Mouse (Mus musculus): Measurements from ENCODE around the gene Ascc1.
"Not testable (repeated sequence)": the region's sequence is repeated elsewhere in the genome, so short reads cannot be mapped to it uniquely, and the experiment has no call there.

Gene Ascc1

DNA sequence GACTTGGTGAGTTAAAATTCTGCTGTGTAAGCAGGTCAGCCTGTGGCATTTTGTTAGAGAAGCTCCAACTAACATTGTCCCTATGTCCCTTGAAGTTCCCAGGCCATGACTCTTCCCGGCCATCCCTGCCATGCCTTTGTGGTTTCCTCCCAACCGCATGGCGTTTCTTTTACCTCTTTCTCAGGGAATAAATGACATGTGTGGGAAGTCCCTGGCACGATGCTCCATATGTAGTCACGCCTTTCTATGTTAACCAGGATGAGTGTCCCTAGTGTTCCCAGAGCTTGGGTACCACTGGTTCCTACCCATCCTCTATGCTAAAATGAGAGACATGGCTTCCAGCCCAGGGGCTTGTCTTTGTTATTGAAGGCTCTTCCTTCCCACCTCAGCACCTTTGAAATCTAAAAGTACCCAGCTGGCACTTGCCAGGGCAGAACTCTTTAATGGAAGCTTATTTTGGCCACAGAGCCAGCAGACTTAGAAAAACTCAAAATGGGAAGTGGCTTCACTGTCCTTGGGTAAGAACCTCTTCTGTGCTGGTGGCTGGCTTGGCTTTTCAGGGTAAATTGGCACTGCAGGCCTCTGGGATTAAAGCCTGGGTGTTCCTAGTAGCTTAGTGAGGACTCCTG lies 24.8 kb upstream of the Ascc1 start:
- DNase-seq (ENCODE audit: low read depth), result no peak

GRCm38 (mm10) chr10:59978401-59978800 lies 24.2 kb upstream of the Ascc1 start:
- no peak for DNase-seq (ENCODE audit: low read depth)

DNA sequence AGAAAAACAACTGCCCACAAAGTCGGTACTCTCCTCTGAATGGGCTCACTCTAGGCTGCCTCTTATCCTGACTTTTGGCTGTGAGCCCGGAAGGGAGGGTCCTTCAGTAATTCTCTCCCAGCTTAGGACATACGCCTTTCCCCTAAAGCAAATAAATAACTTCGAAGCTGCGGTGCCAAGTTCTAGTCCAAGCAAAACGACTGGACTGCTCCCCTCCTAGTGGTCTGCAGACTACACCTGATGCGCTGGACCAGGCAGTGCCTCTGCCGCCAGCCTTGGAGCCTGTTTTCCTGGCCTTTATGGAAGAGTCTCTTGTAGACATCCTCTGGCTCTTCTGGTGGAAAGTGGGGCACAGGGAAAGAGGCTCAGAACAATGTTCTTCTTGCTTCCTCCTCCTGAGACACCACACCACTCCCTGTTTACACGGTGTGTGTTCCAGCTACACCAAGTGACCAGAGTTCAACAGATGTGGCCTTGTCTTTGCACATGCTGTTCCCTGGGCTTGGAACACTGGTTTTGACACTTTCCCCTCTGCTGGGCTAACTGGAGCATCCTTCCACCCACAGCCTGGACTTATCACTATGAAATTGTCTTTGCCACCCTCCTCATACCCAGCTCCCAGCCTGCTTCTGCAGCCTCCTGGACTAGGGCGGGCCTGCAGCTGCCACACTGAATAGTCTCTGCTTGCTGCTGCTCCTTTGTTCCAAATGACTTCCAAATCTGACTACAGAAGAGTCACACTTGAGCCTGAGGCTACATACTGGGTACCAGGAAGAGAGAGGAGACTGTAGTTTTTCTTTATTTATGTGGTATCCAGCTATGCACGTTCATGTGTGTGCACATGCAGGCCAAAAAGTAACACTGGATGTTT lies 23.5 kb upstream of the Ascc1 start:
- DNase-seq (ENCODE audit: low read depth), result no peak

DNA sequence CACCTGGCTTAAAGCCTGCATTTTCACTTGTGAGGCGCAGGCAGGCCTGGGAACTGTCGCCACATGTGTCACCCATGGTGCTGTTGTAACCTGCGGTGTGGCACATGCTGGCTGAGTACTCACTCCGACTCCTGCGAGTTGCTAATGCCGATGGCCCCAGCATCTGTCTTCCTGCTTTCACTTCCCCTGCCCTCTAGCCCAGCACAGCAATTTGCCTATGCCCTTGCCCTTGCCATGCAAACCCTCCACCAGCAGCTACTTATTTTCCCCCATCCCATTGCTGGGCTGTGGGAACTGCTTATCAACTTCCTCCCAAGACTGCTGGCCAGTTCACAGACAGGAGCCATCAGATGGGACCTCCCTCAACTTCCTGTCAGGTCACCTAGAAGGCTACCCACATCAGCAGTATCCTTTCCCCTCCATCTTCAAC lies 21.8 kb upstream of the Ascc1 start:
- peak; percentile 48 for DNase-seq (ENCODE audit: low read depth)

DNA sequence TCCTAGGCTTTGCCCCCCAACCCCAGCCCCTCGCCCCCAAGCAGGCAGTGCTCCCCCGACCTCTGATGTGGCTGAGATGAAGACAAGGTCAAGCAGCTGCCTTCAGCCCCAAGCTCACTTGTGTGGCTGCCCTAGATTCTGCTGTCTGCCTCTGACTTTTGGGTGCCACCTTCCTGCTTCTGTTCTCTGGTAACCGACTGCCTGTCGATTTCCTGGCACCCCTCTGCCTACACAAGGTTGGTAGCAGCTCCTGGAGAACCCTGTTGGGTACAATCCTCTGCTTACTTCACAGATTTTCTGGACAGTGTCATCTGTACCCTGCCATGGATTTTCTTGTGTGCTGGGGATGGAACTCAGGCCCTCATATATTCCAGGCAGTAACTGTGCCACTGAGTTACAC lies 21.3 kb upstream of the Ascc1 start:
- DNase-seq (ENCODE audit: low read depth), result no peak

- DNase-seq (ENCODE audit: low read depth), result no peak
Observed at GRCm38 (mm10) chr10:59981792-59982191, 20.8 kb upstream of the Ascc1 start.

GRCm38 (mm10) chr10:59982379-59982873 lies 20.2 kb upstream of the Ascc1 start:
- no peak for DNase-seq (ENCODE audit: low read depth)

DNA sequence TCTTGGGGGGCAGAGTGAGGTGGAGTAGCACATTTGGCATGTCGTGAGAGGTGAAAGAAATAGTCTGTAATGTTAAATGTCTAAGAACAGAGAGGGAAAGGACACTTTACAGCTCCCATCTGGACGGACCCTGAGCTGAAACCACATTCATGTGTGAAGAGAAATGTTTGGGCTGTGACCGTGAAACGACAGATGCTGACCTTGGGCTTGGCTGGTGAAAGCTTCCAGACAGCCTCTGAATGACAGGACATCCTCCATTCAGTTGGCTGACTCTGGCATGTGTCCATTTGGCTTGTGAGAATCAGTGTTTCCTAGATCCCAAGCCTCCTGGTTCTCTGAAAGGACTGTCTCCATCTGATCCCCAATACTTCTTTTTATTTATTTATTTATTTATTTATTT lies 14.6 kb upstream of the Ascc1 start:
- DNase-seq (ENCODE audit: low read depth), result no peak

- DNase-seq (ENCODE audit: low read depth), result no peak
Observed at GRCm38 (mm10) chr10:59990393-59990792, 12.2 kb upstream of the Ascc1 start.

DNA sequence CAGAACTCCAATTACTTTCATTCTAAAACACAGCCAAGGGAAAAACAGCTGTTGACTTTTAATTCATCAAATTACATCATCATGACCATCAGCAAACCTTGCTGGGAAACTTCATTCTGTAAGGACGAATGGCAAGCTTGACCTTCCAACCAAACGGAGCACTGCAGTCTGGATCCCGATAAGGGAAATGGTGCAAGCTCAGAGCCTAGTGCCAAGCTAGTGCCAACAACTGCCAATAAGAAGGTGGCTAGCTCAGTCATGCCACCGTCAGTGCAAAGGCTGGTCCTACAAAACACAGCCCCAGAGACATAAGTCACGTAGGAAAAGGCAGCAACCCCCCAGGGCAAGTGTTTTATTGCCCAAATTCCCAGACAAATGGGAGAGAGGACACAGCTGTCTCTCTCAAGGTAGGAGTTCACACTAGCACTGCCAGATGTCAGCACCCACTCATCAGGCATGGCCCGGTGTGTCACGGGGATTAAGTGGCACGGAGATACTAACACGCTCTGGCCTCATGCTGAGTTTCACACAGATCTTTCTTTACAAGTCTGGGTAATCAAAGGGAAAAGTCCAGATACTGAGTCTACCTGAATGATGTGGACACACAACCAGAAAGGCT lies 11.2 kb upstream of the Ascc1 start:
- no peak for DNase-seq (ENCODE audit: low read depth)

GRCm38 (mm10) chr10:59992024-59992423 lies 10.6 kb upstream of the Ascc1 start:
- no peak for DNase-seq (ENCODE audit: low read depth)

DNA sequence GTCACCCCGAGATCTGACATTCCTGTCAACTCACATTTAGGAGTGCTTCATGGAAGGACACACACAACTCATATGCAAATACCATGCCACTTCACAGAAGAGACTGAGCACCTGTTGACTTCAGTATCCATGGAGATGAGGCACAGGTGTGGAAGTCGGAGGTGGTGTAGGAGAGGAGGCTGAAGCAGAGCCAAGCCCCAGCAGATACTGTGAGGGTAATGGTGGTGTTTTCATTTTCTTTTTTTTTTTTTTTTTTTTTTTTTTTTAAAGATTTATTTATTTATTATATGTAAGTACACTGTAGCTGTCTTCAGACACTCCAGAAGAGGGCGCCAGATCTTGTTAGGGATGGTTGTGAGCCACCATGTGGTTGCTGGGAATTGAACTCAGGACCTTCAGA lies 8.8 kb upstream of the Ascc1 start:
- not testable (repeated sequence) for DNase-seq (ENCODE audit: low read depth)

- DNase-seq (ENCODE audit: low read depth), result no peak
Observed at GRCm38 (mm10) chr10:59995889-59996288, 6.7 kb upstream of the Ascc1 start.

DNA sequence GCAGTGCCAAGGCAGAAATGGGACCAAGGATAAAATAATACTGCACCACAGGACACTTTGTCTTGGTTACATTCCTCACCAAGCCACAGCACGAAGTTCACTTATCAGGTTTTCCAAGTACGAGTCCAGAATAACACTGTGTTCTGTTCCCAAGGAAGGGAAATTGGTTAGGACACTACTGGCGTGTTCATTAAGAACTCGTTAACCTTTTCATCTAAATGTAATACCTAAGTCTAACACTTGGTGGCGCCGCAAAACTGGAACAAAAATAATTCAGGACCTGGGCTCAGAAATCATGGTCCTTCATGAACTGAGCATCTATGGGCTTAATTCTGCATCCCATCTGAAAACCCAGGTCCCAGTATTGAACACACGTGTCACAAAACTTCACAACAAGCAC lies 5.0 kb upstream of the Ascc1 start:
- DNase-seq (ENCODE audit: low read depth), result peak; percentile 83

DNA sequence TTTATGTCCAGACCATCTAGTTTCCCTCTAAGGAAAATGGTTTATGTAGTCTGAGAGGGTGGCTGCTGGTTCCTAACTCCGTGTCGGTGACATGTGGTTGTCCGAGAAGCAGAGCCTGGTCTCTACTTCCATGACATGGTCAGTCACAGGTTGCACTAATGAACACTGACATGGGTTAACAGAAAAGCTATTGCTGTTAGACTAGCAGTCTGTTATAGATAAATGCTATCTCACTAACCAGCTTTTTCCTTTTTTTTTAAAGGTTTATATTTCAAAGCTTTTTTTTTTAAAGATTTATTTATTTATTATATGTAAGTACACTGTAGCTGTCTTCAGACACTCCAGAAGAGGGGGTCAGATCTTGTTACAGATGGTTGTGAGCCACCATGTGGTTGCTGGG lies 3.5 kb upstream of the Ascc1 start:
- no peak for DNase-seq (ENCODE audit: low read depth)

- not testable (repeated sequence) for DNase-seq (ENCODE audit: low read depth)
Observed at GRCm38 (mm10) chr10:60001663-60002062, 942 bp upstream of the Ascc1 start.

- no peak for DNase-seq (ENCODE audit: low read depth)
Observed at GRCm38 (mm10) chr10:60002203-60002602, 402 bp upstream of the Ascc1 start.

- DNase-seq (ENCODE audit: low read depth), result no peak
Observed at GRCm38 (mm10) chr10:60003213-60003752, 678 bp downstream of the Ascc1 start.

GRCm38 (mm10) chr10:60003847-60004246 lies 1.2 kb downstream of the Ascc1 start:
- no peak for DNase-seq (ENCODE audit: low read depth)

GRCm38 (mm10) chr10:60005264-60005663 lies 2.7 kb downstream of the Ascc1 start:
- DNase-seq (ENCODE audit: low read depth), result no peak

DNA sequence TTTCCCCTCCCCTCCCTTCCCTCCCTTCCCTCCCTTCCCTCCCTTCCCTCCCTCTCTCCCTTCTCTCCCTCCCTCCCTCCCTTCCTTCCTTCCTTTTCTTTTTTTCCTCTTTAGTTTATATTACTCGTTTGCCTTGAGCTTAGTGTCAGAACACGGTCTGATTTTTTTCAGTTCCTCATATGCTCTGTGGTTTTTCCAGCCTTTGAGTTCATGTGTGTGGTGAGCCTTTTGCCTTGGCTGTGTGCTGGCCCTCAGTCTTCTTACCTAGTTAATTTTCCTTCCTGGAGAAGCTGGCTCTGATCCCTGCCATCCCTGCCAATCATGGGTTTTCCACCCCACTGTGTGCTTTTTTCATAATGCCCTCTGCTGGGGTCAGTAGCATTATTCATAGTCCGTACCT lies 6.5 kb downstream of the Ascc1 start:
- no peak for DNase-seq (ENCODE audit: low read depth)

- no peak for DNase-seq (ENCODE audit: low read depth)
Observed at GRCm38 (mm10) chr10:60016223-60016622, 13.6 kb downstream of the Ascc1 start.

DNA sequence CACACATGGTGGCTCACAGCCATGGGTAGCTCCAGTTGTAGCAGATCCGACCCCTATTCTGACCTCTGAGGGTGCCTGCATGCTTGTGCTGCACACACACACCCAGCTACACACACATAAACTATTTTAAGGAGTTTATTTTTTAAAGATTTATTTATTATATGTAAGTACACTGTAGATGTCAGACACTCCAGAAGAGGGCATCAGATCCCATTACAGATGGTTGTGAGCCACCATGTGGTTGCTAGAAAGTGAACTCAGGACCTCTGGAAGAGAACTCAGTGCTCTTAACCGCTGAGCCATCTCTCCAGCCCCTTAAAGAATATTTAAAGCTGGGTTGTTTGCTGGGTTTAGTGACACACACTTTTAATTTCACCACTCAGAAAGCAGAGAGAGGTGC lies 16.7 kb downstream of the Ascc1 start:
- no peak for DNase-seq (ENCODE audit: low read depth)

Data from c-Kit-positive CD71-negative TER-119-negative erythroid progenitor cells, embryonic 14.5 days (primary cell).